Mouse (Mus musculus) MEL (cell line): Measurements from ENCODE around the gene Itpr3. TPM values are rescaled to one million over a fixed set of nuclear protein-coding genes. Genes with fewer than 3 reads are reported as not detected.

ENCODE experiments used
- DNase-seq: peaks from one replicate; pipeline ENCODE4 v3.0.0; 2011; ENCODE audit warnings: low read depth, low spot score
- H3K27ac ChIP-seq: 2 replicates; pipeline ENCODE4 v1.5.1; 2012; ENCODE audit warnings: low read depth, mild to moderate bottlenecking, control low read depth, low read length, moderate library complexity; ENCODE audit not compliant: control insufficient read depth
- H3K27me3 ChIP-seq, 2 experiments: fragments of 150-350 bp in 1 of 2; sonication (generic) in 1 of 2; 2 replicates each; pipeline ENCODE4 v1.6.1; 2012; ENCODE audit warnings: low read length in 2 of 2, mild to moderate bottlenecking in 2 of 2, improper control_type of control experiment in 1 of 2, moderate library complexity in 1 of 2; ENCODE audit not compliant: insufficient read depth in 2 of 2, control insufficient read depth in 1 of 2
- H3K36me3 ChIP-seq, 2 experiments: 2 replicates each; pipeline ENCODE4 v1.6.1; 2012 to 2014; ENCODE audit warnings: low read length in 2 of 2, improper control_type of control experiment in 1 of 2, inconsistent platforms in 1 of 2, mild to moderate bottlenecking in 1 of 2; ENCODE audit not compliant: insufficient read depth in 2 of 2, control insufficient read depth in 1 of 2
- H3K4me1 ChIP-seq, 2 experiments: fragments of 150-350 bp in 1 of 2; sonication (generic) in 1 of 2; 2 replicates each; pipeline ENCODE4 v1.6.1; 2012; ENCODE audit warnings: low read length in 2 of 2, improper control_type of control experiment in 1 of 2, mild to moderate bottlenecking in 1 of 2; ENCODE audit not compliant: insufficient read depth in 2 of 2, control insufficient read depth in 1 of 2
- H3K4me3 ChIP-seq, 2 experiments: fragments of 150-350 bp in 1 of 2; sonication (generic) in 1 of 2; 2 replicates each; pipeline ENCODE4 v1.5.1; 2012; ENCODE audit warnings: low read depth in 2 of 2, low read length in 2 of 2, mild to moderate bottlenecking in 2 of 2, moderate library complexity in 2 of 2, control low read depth in 1 of 2, improper control_type of control experiment in 1 of 2; ENCODE audit not compliant: control insufficient read depth in 1 of 2, insufficient read depth in 1 of 2
- H3K79me2 ChIP-seq: 2 replicates; pipeline ENCODE4 v1.6.1; 2012; ENCODE audit warnings: mild to moderate bottlenecking, low read length, moderate library complexity; ENCODE audit not compliant: control insufficient read depth, poor library complexity, insufficient read depth
- H3K9ac ChIP-seq: 2 replicates; pipeline ENCODE4 v1.6.1; 2012; ENCODE audit warnings: low read depth, mild to moderate bottlenecking, control low read depth, low read length, moderate library complexity; ENCODE audit not compliant: control insufficient read depth, poor library complexity, severe bottlenecking
- H3K9me3 ChIP-seq: fragments of 150-350 bp; sonication (generic); replicated peaks from 2 replicates; pipeline ENCODE4 v1.6.1; 2012; ENCODE audit warnings: mild to moderate bottlenecking, low read length, improper control_type of control experiment, moderate library complexity; ENCODE audit not compliant: insufficient read depth
- CHD1 ChIP-seq: IDR thresholded peaks from 2 replicates; pipeline ENCODE4 v1.6.1; 2012; ENCODE audit warnings: low read depth, mild to moderate bottlenecking, inconsistent platforms, low read length, improper control_type of control experiment
- CTCF ChIP-seq, 3 experiments: IDR thresholded peaks in 2 of 3; conservative IDR thresholded peaks in 1 of 3; 2 replicates each; pipeline ENCODE4 v1.5.1; 2011 to 2012; ENCODE audit warnings: low read length in 3 of 3, low read depth in 2 of 3, mild to moderate bottlenecking in 2 of 3, improper control_type of control experiment in 1 of 3, inconsistent platforms in 1 of 3, mixed read lengths in 1 of 3, moderate library complexity in 1 of 3; ENCODE audit not compliant: control insufficient read depth in 1 of 3, insufficient read depth in 1 of 3, poor library complexity in 1 of 3, severe bottlenecking in 1 of 3
- E2F4 ChIP-seq: IDR thresholded peaks from 2 replicates; pipeline ENCODE4 v1.6.1; 2011; ENCODE audit warnings: low read depth, low read length, improper control_type of control experiment, borderline replicate concordance
- ELF1 ChIP-seq: IDR thresholded peaks from 2 replicates; pipeline ENCODE4 v1.6.1; 2014; ENCODE audit warnings: low read depth, mild to moderate bottlenecking, inconsistent platforms, low read length, improper control_type of control experiment, moderate library complexity
- MAX ChIP-seq: IDR thresholded peaks from 2 replicates; pipeline ENCODE4 v1.6.1; 2011; ENCODE audit warnings: low read length, improper control_type of control experiment
- MEF2A ChIP-seq: IDR thresholded peaks from 2 replicates; pipeline ENCODE4 v1.6.1; 2014; ENCODE audit warnings: low read depth, mild to moderate bottlenecking, inconsistent platforms, low read length, improper control_type of control experiment; ENCODE audit not compliant: poor library complexity, insufficient replicate concordance, severe bottlenecking; ENCODE audit errors: extremely low read depth
- MYB ChIP-seq: IDR thresholded peaks from 2 replicates; pipeline ENCODE4 v1.6.1; 2011; ENCODE audit warnings: mild to moderate bottlenecking, low read depth, low read length, improper control_type of control experiment
- POLR2AphosphoS5 ChIP-seq: IDR thresholded peaks from 2 replicates; pipeline ENCODE4 v1.6.1; 2012; ENCODE audit warnings: low read depth, borderline replicate concordance, mild to moderate bottlenecking, inconsistent platforms, low read length, moderate library complexity, mixed read lengths
- UBTF ChIP-seq: IDR thresholded peaks from 2 replicates; pipeline ENCODE4 v1.6.1; 2012; ENCODE audit warnings: low read depth, mild to moderate bottlenecking, inconsistent platforms, low read length, improper control_type of control experiment, moderate library complexity, borderline replicate concordance; ENCODE audit not compliant: insufficient read depth
- USF2 ChIP-seq, 2 experiments: IDR thresholded peaks; 2 replicates each; pipeline ENCODE4 v1.6.1; 2011 to 2012; ENCODE audit warnings: improper control_type of control experiment in 2 of 2, low read length in 2 of 2, borderline replicate concordance in 1 of 2, inconsistent platforms in 1 of 2, low read depth in 1 of 2, mild to moderate bottlenecking in 1 of 2; ENCODE audit not compliant: insufficient read depth in 1 of 2
- polyA plus RNA-seq, 2 experiments: library from polyadenylated mRNA; stranded (reverse) in 1 of 2; unstranded in 1 of 2; fragments of >175 nt in 1 of 2; fragments of >200 nt in 1 of 2; gene quantifications; 2 replicates each; pipeline versions ENCODE4 v1.2.1 to v1.2.4; 2012; ENCODE audit warnings: low replicate concordance in 2 of 2, low read depth in 1 of 2; ENCODE audit not compliant: insufficient read length in 2 of 2, insufficient read depth in 1 of 2, missing spikeins in 1 of 2
- total RNA-seq: library from RNA; depleted of rRNA; stranded (reverse); fragments of 300-350 nt; gene quantifications from 2 replicates; pipeline ENCODE4 v1.2.3, GENCODE M21; 2012

The Itpr3 gene
- total and polyA plus RNA-seq, 3 experiments: 7.3 to 11.4 TPM; not detected in 1

DNA sequence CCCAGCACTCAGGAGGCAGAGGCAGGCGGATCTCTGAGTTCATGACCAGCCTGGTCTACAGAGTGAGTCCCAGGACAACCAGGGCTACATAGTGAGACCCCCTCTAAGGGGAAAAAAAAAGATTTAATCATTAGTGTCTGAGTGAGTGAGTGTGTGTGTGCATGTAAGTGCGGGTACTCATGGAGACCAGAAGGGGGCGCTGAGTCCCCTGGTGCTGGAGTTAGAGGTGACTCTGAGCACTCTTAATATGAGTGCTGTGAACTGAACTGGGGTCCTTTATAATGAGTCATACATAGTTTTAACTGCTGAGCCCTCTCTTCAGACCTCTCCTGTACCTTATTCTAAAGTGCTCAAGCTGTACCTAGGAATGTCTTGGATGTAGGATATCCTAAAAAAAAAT lies 4.6 kb downstream of the Itpr3 start:
- Histone ChIP-seq H3K4me1 (peaks cover 10 to 19% of the 10 kb centered on the region in 2 experiments), H3K9me3 (no peaks in the 10 kb centered on the region), H3K27ac (no peak overlapping the region), H3K9ac (no peak overlapping the region), H3K36me3 (peaks cover 0 to 11% of the 10 kb centered on the region in 2 experiments; a peak in 2 of 4 replicates), H3K79me2 (peaks cover 5% of the 10 kb centered on the region), H3K4me3 (no peak overlapping the region), H3K27me3 (no peaks in the 10 kb centered on the region)
- TF ChIP-seq MEF2A (no peak), E2F4 (no peak), POLR2AphosphoS5 (no peak), CTCF (IDR thresholded peaks at IDR 0.05 in 2 of 3, conservative IDR thresholded peaks at IDR 0.05 in 1 of 3; ENCODE audit: control insufficient read depth in 1 of 3, insufficient read depth in 1 of 3, low read depth in 2 of 3, low read length in 3 of 3, poor library complexity in 1 of 3, severe bottlenecking in 1 of 3) (peak in 2 of 3 experiments; percentile 25 to 34; a peak in 3 of 6 replicates), USF2 (IDR thresholded peaks at IDR 0.05; ENCODE audit: borderline replicate concordance in 1 of 2, insufficient read depth in 1 of 2, low read depth in 1 of 2, low read length in 2 of 2) (no peak), ELF1 (no peak), MYB (no peak)
- no peak for DNase-seq

- Histone ChIP-seq H3K4me1 (peaks cover 11 to 26% of the 10 kb centered on the region in 2 experiments), H3K27ac (no peak overlapping the region), H3K9ac (no peak overlapping the region), H3K79me2 (peaks cover 1% of the 10 kb centered on the region), H3K27me3 (no peaks in the 10 kb centered on the region), H3K4me3 (no peak overlapping the region), H3K36me3 (peaks cover 0 to 17% of the 10 kb centered on the region in 2 experiments; a peak in 2 of 4 replicates), H3K9me3 (no peaks in the 10 kb centered on the region)
- no peak for TF ChIP-seq MEF2A
- no peak for TF ChIP-seq MAX
- no peak for DNase-seq
Measured at GRCm38 (mm10) chr17:27062684-27063083, 5.6 kb downstream of the Itpr3 start.

DNA sequence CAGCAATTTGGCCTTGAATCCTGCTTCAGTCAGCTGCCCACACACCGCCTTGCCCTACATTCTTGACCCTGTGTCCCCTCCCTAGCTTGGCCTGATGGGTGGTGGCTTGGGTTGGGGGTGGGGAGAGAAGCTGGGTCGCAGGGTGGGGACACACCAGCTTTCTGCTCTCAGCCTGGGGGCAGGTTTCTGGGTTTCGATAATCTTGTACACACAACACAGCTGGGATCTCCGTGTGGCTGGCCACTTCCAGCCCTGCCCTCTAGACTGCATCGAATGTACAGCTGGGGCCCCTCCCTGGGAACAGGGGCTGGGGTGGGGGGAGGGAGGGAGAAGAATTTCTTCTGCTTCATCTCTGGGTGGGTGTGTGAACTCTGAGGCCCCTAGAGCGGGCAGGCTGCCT lies 6.6 kb downstream of the Itpr3 start:
- DNase-seq: no peak
- Histone ChIP-seq H3K27ac (no peak overlapping the region), H3K36me3 (peaks cover 0 to 12% of the 10 kb centered on the region in 2 experiments; a peak in 2 of 4 replicates), H3K27me3 (no peaks in the 10 kb centered on the region), H3K9me3 (no peaks in the 10 kb centered on the region), H3K4me3 (no peak overlapping the region), H3K9ac (no peak overlapping the region), H3K4me1 (peaks cover 7 to 21% of the 10 kb centered on the region in 2 experiments; a peak in 3 of 4 replicates), H3K79me2 (no peaks in the 10 kb centered on the region)
- TF ChIP-seq UBTF: no peak
- no peak for TF ChIP-seq CHD1
